Mouse (Mus musculus) left cerebral cortex, postnatal 14 days (tissue): ENCODE data around the gene Mnd1. TPM values are rescaled to one million over a fixed set of nuclear protein-coding genes. Genes with fewer than 3 reads are reported as not detected.

ENCODE experiments used
- DNase-seq, 2 experiments: peaks; one replicate each; pipeline ENCODE4 v3.0.0; 2021 to 2022; ENCODE audit warnings: low spot score in 2 of 2, mixed read lengths in 1 of 2
- intact Hi-C: fragments of 180-260 bp; cut with DNase I; formaldehyde crosslinking; loops from one replicate; pipeline ENCODE4 v1.15.1; 2025
- total RNA-seq, 2 experiments: library from RNA; stranded (reverse); gene quantifications; 2 replicates each; pipeline ENCODE4 v1.2.3; 2021

Mnd1 gene
- total RNA-seq, 2 experiments from 2014 or later, result 2.5 to 2.8 TPM

DNA sequence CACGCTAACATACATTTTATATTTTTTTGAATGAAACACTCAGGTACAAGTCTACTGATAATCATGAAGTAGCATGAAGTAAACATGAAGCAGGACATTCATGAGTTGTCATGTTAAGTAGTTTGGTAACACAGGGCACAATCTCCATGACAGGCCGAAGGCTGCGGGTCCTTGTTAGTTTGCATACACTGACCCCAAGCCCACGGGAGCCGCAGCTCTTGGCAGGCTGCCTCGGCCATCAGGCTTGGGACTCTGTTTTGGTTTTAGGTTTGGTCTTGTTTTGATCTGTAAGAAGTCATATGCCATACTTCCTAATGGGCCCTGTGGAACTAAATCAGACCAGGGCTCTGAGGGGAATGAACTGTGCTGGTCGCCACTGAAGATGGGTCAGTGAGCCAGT, 36.9 kb downstream of the Mnd1 start:
- intact Hi-C loops, result no loop called here
- DNase-seq, result no peak

DNA sequence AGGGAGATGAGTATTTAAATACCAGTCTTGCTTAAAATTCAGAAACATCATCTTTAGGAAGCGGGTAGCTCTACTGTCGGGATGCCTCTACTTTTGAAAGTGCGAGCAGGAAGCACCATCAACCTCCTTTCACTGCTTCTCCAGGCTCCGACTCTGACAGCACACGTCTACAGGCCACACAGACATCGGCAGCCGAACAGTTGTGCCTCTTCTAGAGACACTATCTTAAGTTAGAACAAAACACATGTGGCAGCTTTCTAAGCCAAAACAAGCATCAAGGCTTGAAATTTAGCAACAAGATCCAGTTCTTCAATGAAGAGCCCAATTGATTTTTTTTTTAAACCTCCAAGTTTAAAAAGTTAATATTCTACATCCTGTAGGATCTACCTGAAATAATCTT, 37.4 kb downstream of the Mnd1 start:
- intact Hi-C loops, result no loop called here
- no peak for DNase-seq

DNA sequence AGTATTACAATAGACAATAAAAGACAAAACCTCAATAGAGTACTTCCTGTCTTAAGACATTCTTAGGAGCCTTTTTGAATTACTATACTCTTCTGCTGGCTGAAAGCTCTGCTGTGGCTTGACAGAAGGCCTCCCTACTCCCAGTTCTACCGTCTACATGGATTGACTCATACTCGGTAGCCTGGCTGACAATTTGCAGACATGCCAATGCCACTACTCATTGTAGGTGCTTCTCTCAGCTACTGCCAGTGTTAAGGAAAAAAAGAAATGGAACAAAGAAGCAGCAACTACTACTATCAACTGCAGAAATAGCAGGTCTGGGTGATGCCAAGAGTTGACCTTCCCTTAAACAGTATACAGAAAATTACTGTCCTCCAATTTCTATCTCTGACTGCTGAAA, 47.0 kb downstream of the Mnd1 start:
- DNase-seq, result no peak
- intact Hi-C loops, result no loop called here

DNA sequence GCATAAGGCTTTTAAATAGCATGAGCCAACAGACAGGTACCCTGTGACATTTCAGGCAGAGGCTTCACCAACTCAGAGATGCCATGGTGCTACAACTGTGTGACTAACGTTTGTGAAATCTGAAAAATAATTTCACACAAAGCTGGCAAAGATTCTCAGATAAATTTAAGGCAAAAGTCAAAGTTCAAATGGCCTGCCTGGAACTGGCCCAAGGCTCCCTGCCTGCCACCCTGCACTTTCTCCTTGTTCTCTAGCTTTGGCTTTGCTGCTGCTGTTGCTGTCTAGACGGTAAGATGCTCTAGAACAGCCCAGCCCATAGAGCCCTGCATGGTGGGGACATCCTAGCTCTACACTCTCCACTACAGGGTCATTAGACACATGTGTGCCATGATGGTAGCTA, 49.5 kb downstream of the Mnd1 start:
- intact Hi-C loops, result no loop called here
- DNase-seq, result no peak

DNA sequence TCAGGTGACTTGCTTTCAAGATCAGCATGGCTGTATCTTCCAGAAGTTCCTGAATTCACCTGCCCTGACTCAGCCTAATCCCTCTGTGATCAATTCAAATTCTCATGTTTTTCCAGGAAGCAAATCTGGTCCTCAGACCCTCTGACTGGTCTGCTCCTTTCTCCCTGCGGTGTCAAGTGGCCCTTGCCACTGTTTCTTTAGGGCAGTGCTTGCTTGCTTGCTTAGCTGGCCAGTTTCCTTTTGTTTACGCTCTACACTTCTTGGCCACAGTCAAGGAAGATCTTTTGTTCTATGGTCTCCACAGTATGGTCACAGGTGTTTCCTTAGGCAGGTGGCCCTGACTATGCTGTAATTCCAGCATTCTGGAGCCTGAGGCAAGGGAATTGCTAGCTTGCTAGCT, 52.0 kb downstream of the Mnd1 start:
- intact Hi-C loops, result no loop called here
- no peak for DNase-seq

DNA sequence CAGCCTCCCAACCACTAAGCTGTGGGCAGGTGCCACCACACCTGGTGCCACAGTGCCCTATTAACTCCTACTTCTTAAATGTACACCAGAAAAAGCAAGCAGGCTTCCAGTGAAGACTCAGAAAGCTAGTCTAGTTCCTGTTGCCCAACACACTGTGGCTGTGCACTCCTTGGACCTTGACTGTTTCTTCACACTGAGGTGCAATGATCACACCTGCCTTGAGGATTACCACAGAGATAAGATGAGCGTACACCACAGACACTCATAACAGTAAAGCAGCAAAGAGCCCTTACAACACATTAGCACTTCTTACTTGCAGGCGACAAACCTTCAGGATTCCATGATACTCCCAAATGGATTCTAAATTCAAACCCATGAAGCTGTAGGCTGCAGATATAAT, 62.7 kb downstream of the Mnd1 start:
- intact Hi-C loops, result no loop called here
- no peak for DNase-seq

DNA sequence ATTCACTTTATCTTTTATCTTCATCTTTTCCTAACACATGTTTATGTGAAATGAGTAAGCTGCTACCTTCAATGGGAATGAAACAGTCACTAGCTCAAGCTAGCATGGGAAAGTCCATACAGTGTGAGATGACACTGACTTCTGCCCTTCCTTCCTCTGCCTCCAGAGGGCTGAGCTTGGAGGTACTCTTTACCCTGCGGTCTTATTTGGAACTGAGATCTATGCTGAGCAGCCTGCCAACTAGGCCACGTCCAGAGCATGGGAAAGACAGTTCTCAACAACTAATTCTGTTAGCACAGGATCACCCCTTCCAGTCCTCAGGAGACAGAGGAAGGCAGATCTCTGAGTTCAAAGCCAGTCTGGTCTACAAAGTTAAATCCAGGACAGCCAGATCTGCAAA, 64.6 kb downstream of the Mnd1 start:
- intact Hi-C loops, result no loop called here
- DNase-seq, result no peak

DNA sequence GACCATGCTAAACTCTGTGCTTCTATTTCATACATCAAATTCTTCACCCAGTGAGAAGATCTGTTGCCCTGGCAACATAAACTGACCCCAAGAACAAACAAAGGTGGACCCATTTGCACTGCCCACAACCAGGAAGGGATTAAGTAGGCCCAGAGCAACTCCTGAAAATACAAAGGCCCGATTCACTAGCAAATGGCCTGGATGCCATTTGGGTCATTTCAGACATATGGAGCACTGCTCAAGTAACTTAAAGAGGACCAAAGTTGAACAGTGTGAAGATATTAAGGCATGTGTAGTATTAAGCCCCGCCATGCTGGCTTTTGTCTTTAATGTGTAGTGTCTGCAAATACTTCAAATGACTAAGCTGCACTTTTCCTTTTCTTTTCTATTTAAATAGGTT, 68.7 kb downstream of the Mnd1 start:
- DNase-seq, result no peak
- intact Hi-C loops, result no loop called here

DNA sequence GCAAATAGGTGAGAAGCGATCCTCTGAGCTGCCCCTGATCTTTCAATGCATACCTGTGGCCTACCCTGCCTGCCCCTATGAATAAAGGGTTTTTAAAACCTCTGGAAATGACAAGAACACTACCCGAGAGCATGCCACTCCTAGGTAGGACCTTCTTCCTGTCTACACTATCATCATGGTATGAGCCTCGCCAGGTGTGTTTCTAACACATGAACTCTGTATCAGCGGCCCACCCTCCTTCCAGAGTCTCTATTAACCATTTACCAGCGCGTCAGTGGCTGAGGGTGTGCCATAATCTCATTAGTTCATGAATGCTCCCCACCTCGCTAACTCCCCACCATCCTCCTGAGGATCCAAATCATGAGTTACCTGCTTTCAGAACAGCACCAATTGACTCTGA, 69.2 kb downstream of the Mnd1 start:
- intact Hi-C loops, result no loop called here
- no peak for DNase-seq

DNA sequence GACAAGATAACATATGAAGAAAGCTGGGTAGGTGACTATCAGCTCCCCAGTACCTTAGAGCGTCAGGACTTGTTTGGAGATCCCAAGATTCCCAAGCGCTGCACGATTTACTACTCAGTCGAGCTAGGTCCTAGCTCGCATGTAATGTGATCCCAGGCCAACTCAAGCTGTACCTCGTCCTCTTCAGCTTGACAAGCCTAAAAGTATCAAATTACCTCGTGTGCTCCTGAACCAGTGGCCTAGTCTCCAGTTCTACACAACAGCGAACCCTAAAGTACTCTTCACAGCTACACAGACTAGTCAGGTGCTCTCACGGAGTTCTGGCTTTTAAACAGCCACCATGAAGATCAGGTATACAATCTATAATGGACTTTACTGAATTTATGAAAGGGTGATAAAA, 70.2 kb downstream of the Mnd1 start:
- intact Hi-C loops, result no loop called here

DNA sequence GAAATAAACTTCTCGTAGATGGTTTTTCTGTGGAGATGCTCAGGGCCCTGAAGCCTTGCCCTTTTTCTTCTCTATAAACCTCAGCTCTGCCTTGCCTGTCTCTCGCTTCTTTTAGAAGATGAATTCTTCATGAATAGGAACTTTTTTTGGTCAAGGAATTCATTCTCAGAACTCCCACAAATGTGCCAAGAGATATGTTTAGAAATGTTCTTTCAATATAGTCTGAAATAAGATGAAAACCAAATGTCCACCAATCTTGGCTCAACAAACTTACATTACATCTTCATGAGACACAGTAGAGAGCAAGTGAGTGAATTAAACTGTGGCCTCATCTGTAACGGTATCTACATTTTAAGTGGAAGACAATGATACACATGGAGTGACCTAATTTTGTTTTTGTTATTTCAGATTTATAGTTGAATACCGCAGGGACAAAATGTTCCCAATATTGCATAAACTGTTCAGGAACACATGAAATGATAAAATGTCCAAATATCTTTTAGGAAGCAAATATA, 74.3 kb downstream of the Mnd1 start:
- intact Hi-C loops, result no loop called here
- peak in 1 of 2 experiments; percentile 28 for DNase-seq

More for the DNA sequence above, 70.2 kb downstream of the Mnd1 start:
- no peak for DNase-seq

DNA sequence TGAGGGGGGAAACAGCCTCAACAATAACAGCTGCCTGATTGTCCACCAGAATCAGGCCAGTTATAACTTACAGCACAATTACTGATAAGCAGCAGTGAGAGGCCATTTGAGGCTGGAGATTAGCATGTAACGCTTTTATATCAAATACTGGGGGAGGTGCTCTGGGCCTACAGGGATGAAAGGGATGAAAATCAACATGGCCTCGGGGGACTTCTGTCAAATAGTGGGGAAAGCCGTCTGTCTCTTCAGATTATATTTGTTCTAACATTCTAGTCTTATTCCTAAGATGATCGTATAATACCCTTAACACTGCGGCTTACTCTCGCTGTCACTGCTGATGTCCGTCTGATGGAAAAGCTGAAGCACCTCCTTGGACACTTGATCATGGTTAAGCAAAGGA, 75.5 kb downstream of the Mnd1 start:
- intact Hi-C loops, result no loop called here
- no peak for DNase-seq

DNA sequence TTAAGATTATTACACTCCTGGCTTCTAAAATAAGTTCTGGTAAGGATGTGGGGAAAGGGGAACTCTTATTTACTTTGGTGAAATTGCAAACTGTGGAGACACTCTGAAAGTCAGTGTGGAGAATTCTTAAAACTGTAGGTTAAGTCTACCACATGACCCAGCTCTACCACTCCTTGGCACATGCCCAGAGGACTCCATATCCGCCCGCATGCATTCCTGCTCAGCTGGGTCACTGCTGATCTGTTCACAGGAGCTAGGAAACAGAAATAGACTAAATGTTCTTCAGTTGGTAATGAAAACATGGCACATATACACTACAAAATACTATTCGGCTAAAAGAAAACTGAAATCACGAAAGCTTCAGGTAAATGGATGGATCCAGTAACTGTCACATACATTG, 78.1 kb downstream of the Mnd1 start:
- intact Hi-C loops, result no loop called here

DNA sequence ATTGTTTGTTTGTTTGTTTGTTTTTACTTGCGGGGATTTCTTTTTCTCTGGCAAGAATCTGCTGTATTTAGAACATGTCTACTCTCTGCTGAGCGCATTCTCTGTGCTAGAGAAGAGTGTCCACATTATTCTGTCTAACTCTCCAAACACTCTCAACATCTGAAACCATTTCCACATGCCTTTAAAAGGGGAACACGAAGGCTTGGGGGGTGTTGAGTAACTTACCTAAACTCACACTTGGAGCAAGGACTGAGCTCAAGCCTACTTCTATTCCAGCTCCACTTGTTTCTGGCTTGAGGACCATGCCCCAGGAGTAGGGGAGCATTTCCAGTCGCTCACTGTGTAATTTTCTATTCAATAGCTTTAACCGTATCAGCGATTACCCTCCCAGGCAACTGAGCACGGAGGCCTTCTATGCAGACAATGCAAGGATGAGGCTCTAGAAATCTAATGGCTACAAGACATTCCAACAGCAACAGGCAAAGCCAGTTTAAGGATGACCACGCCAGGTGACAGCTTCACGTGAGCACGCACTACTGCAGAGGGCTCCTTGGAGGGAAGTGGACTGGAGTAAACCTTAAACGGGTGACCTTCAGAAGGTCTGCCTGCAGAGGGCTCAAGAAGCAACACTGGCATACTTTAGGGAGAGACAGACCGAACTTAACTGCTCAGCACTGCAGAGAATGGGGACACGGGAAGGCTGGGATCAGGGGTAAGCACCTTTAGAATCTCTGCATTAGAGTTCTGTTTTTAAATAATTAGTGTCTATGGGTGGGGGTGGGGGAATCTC, 78.8 kb downstream of the Mnd1 start:
- no peak for DNase-seq
- intact Hi-C loops, result no loop called here

More for the DNA sequence above, 78.1 kb downstream of the Mnd1 start:
- no peak for DNase-seq

DNA sequence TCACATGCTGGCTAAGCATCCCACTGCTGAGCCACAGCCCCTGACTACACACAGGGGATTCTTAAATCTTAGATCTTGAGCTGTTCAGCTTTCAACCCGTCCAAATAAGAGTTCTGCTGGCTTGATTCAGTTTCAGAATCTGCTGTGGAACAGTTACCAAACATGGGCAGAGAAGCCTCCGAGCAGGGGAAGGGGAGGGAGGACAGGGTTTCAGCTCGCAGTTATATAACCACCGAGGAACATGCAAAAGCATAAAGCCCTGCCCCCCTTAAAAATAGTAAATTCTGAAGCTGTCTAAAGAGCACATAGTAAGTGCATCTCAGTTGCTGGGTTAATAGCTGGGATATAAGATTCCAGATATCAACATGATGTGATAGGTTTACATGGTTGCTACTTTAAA, 80.1 kb downstream of the Mnd1 start:
- DNase-seq, result peak in 1 of 2 experiments; percentile 39
- intact Hi-C loops, result no loop called here

DNA sequence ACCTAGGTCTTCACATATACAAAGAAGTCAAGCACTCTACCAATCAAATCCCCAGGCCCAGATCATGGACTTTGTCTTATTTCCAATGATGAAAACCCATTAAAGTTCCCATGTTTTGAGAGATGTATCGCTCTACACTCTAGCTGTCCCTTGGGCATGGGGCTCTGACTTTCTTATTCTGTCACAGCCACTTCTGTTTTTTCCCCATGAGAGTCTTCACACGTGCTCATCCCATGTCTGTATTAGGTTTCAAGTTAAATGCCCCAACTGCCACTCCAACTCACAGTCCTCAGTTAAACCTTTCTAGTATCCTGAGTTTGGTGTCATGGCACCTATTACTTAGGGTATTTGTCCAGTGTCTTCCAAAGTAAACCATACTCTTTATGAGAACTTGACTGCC, 80.8 kb downstream of the Mnd1 start:
- DNase-seq, result no peak
- intact Hi-C loops, result no loop called here

DNA sequence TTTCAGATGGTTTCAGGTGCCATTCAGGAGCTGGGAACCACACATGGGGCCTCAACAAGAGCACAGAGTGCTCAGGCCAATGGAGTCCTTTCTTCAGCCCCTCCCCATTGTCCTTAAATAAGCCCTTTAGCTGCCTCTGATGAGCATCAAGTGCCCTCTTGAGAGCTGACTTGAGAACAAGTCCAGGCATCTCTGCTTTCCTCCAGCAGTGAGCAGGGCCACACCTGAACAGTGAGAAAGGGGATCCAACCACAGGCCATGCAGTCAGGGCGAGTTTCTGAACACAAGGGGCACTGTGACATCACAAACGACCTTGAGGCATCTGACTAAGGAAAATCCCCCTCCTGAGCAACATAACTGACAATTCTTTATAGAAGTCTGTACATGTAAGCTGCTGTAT, 83.9 kb downstream of the Mnd1 start:
- intact Hi-C loops, result no loop called here

DNA sequence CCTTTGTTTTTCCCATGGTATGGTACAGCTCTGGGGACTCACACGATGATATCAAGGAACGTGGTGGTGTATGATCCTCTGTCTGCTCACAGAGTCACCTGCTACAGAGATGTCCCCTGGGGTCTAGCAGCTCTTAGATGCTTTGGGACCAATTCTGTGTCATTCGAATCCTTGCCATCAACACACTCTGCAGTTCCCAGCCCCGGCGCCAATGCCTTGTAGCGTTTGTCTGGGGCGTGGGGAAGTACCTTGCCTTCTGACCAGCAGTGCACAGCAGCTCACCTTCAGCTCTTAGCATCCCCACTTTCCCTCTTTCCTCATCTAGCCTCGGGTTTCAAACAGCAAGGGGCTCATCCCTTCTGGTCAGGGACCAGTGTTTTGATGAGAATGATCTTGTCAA, 84.8 kb downstream of the Mnd1 start:
- intact Hi-C loops, result no loop called here
- no peak for DNase-seq

More for the DNA sequence above, 83.9 kb downstream of the Mnd1 start:
- no peak for DNase-seq

DNA sequence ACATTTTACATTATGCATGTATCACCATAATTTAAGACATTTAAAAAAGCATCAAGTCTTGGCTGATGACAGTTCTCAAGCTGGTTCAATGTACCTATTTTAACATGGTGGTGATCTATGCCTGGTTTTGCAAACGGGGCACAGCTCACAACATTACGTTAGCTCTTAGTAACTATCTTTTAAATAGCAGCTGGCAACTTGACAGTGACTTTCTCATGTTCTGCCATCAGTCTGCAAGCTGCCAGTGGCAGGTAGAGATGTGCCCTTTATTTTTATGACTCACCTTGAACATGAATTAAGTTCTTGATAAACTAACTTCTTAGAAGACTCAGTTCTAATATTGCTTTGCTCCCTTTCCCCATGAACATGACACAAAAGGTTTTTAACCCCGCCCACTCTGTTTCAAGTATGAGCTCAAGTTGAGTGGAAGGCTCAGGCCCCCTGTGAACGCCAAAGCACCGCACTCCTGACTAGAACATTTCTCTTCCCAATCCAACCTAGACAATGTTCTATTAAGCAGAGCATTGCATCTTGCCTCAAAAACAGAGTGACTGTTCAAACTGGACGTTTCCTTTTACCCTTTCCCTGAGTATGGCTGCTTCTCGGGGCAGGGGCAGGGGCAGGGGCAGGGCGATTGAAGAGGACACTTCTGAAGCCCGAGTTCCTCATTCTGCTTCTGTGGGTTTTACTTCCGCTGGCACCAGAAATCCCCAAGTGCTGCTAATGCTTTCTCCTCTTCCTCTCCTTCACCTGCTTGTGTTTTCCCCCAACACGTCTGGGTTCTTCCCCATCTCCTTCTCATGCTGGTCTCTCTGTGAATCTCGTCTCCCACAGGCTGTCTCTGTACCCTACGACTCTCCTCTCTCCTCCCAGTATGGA, 86.5 kb downstream of the Mnd1 start:
- no peak for DNase-seq
- intact Hi-C loops, result no loop called here

DNA sequence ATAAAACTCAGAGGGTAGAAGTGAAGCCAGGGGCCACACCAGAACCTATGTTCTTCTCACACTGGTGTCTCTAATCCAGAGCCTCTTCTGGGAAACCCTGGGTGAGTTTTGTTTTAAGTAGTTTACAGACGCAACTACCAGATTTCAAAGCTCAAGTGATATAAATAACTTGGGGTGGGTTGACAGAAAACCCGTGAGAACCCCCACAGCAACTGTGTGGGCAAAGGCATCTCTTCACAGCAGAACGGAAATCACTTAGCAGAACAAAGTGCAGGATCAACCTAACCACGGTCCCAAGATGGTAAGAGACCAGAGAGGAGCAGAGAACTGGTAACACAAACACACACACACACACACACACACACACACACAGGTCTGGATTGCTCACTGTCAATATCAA, 89.8 kb downstream of the Mnd1 start:
- intact Hi-C loops, result no loop called here
- no peak for DNase-seq
